Mouse (Mus musculus) limb, embryonic 14.5 days (tissue): ENCODE data around the gene Gramd4. TPM values are rescaled to one million over a fixed set of nuclear protein-coding genes. Genes with fewer than 3 reads are reported as not detected.

Experiments
- ATAC-seq: fragments of 200-750 bp; cut with Nextera tagmentation; 2 replicates; pipeline ENCODE4 v1.8.0; 2017; ENCODE audit warnings: low read depth, moderate number of reproducible peaks, moderate TSS enrichment; ENCODE audit not compliant: low FRiP score
- DNase-seq: peaks from one replicate; pipeline ENCODE4 v3.0.0-alpha.2; 2015; ENCODE audit warnings: low spot score
- H3K27ac ChIP-seq: fragments of 300-500 bp; sonication (generic); replicated peaks from 2 replicates; pipeline ENCODE4 v1.5.1; 2014; ENCODE audit warnings: low read depth, mild to moderate bottlenecking, low read length, moderate library complexity, mixed read lengths
- H3K27me3 ChIP-seq: fragments of 300-500 bp; sonication (generic); 2 replicates; pipeline ENCODE4 v1.6.1; 2014; ENCODE audit warnings: low read length, mixed read lengths; ENCODE audit not compliant: control insufficient read depth, insufficient read depth
- H3K36me3 ChIP-seq: fragments of 300-500 bp; sonication (generic); 2 replicates; pipeline ENCODE4 v1.6.1; 2014; ENCODE audit warnings: mild to moderate bottlenecking, low read length, moderate library complexity, mixed read lengths; ENCODE audit not compliant: control insufficient read depth, insufficient read depth
- H3K4me1 ChIP-seq: fragments of 300-500 bp; sonication (generic); 2 replicates; pipeline ENCODE4 v1.6.1; 2014; ENCODE audit warnings: antibody characterized with exemption, low read length, mixed read lengths; ENCODE audit not compliant: control insufficient read depth, insufficient read depth
- H3K4me2 ChIP-seq: fragments of 300-500 bp; sonication (generic); replicated peaks from 2 replicates; pipeline ENCODE4 v1.6.1; 2014; ENCODE audit warnings: low read depth, mild to moderate bottlenecking, low read length, moderate library complexity; ENCODE audit not compliant: severe bottlenecking
- H3K4me3 ChIP-seq: fragments of 300-500 bp; sonication (generic); replicated peaks from 2 replicates; pipeline ENCODE4 v1.5.1; 2014; ENCODE audit warnings: low read length
- H3K9ac ChIP-seq: fragments of 300-500 bp; sonication (generic); 2 replicates; pipeline ENCODE4 v1.6.1; 2014; ENCODE audit warnings: mild to moderate bottlenecking, low read depth, low read length, moderate library complexity; ENCODE audit not compliant: severe bottlenecking
- H3K9me3 ChIP-seq: fragments of 300-500 bp; sonication (generic); 2 replicates; pipeline ENCODE4 v1.6.1; 2016; ENCODE audit warnings: low read length; ENCODE audit not compliant: control insufficient read depth
- POLR2A ChIP-seq: fragments of 200-500 bp; IDR thresholded peaks from 2 replicates; pipeline ENCODE4 v1.8.0; 2012; ENCODE audit warnings: inconsistent platforms, mild to moderate bottlenecking, moderate library complexity, borderline replicate concordance; ENCODE audit not compliant: insufficient read depth, insufficient read length; ENCODE audit errors: extremely low read depth
- WGBS: fragments of 180-500 bp; shearing (Covaris S2); extraction: QIAGEN DNeasy Blood & Tissue Kit; methylation state at CpG from one replicate; pipeline ENCODE4 v1.1.7; 2014; 5-methylcytosine and 5-hydroxymethylcytosine counted together
- polyA plus RNA-seq, 2 experiments: library from polyadenylated mRNA; depleted of rRNA in 1 of 2; stranded (reverse) in 1 of 2; unstranded in 1 of 2; fragments of >200 nt; fragmentation: Nextera tagmentation in 1 of 2; extraction: Ambion mirVana in 1 of 2; gene quantifications; 2 replicates each; pipeline versions ENCODE4 v1.2.1 to v1.2.3; 2012 to 2014

Gramd4 gene
- polyA plus RNA-seq, 2 experiments = 12.3 to 23.5 TPM

GRCm38 (mm10) chr15:86184071-86184470, 126.6 kb downstream of the Gramd4 start:
- Histone ChIP-seq H3K27me3 (no peaks in the 10 kb centered on the region), H3K9ac (0 out of 2 replicates have a peak overlapping the region, but pooled peaks have one; percentile 94), H3K4me1 (peaks cover 17% of the 10 kb centered on the region), H3K4me3 (peak overlapping the region; percentile 92), H3K27ac (no peak overlapping the region), H3K36me3 (no peaks in the 10 kb centered on the region), H3K4me2 (peak overlapping the region; percentile 85), H3K9me3 (no peaks in the 10 kb centered on the region)
- DNase-seq (no peak), ATAC-seq (no peak)
- 73% methylated on average over 5 of the region's 5 CpGs for WGBS
- TF ChIP-seq POLR2A = no peak

- peak overlapping the region; percentile 81 for H3K27ac ChIP-seq
- peak overlapping the region; percentile 85 for H3K4me2 ChIP-seq
- WGBS = under 1% methylated on average over 52 of the region's 70 CpGs
- no peaks in the 10 kb centered on the region for H3K9me3 ChIP-seq
- no peaks in the 10 kb centered on the region for H3K36me3 ChIP-seq
- ATAC-seq (peak; percentile 54; the same call in 1 of the 2 replicates), DNase-seq (no peak)
- H3K4me3 ChIP-seq = peak overlapping the region; percentile 92
- peaks cover 17% of the 10 kb centered on the region for H3K4me1 ChIP-seq
- H3K27me3 ChIP-seq = no peaks in the 10 kb centered on the region
- TF ChIP-seq POLR2A = no peak
- H3K9ac ChIP-seq = peak overlapping the region; percentile 94
Measured at GRCm38 (mm10) chr15:86184851-86185688, 127.6 kb downstream of the Gramd4 start.

- H3K9me3 ChIP-seq = no peaks in the 10 kb centered on the region
- H3K27ac ChIP-seq = peak within 1 kb of the TSS; percentile 81
- H3K4me2 ChIP-seq = peak within 1 kb of the TSS; percentile 85
- peak within 1 kb of the TSS; percentile 94 for H3K9ac ChIP-seq
- no peak for TF ChIP-seq POLR2A
- H3K27me3 ChIP-seq = no peaks in the 10 kb centered on the region
- peak within 1 kb of the TSS; percentile 92 for H3K4me3 ChIP-seq
- peaks cover 17% of the 10 kb centered on the region for H3K4me1 ChIP-seq
- WGBS = 4% methylated on average over 32 of the region's 43 CpGs
- ATAC-seq (peak; percentile 54), DNase-seq (no peak)
- no peaks in the 10 kb centered on the region for H3K36me3 ChIP-seq
Measured at GRCm38 (mm10) chr15:86185689-86186569, 128.4 kb downstream of the Gramd4 start, which contains the start of gene Cerk. TSS of gene Cerk (minus strand) at chr15:86186141.

- no peak overlapping the region for H3K27ac ChIP-seq
- no peaks in the 10 kb centered on the region for H3K9me3 ChIP-seq
- H3K4me2 ChIP-seq = no peak overlapping the region
- H3K4me1 ChIP-seq = peaks cover 17% of the 10 kb centered on the region
- WGBS = 46% methylated on average over 3 of the region's 3 CpGs
- H3K9ac ChIP-seq = no peak overlapping the region; the same call in 1 of the 2 replicates
- no peak overlapping the region for H3K4me3 ChIP-seq
- no peak for ATAC-seq
- H3K27me3 ChIP-seq = no peaks in the 10 kb centered on the region
- DNase-seq = no peak
- H3K36me3 ChIP-seq = no peaks in the 10 kb centered on the region
- no peak for TF ChIP-seq POLR2A
Measured at GRCm38 (mm10) chr15:86186686-86187085, 129.2 kb downstream of the Gramd4 start.

Other genes starting within 250 kb of the Gramd4 start
- gene Cdpf1, start 246.0 kb upstream of the Gramd4 start, polyA plus RNA-seq (2012; rRNA removed) = 25.0 and 36.2 TPM in 2 replicates
- 28.4 and 32.5 TPM in 2 replicates for gene Cdpf1, start 246.0 kb upstream of the Gramd4 start, polyA plus RNA-seq (2014; fragmentation: Nextera tagmentation; extraction: Ambion mirVana)
- 0.38 and 0.42 TPM in 2 replicates for gene Pkdrej, start 236.0 kb upstream of the Gramd4 start, polyA plus RNA-seq (2012; rRNA removed)
- 0.25 and 0.36 TPM in 2 replicates for gene Pkdrej, start 236.0 kb upstream of the Gramd4 start, polyA plus RNA-seq (2014; fragmentation: Nextera tagmentation; extraction: Ambion mirVana)
- 5.0 and 5.9 TPM in 2 replicates for gene Ttc38, start 225.4 kb upstream of the Gramd4 start, polyA plus RNA-seq (2012; rRNA removed)
- 6.9 and 7.6 TPM in 2 replicates for gene Ttc38, start 225.4 kb upstream of the Gramd4 start, polyA plus RNA-seq (2014; fragmentation: Nextera tagmentation; extraction: Ambion mirVana)
- 27.2 and 29.6 TPM in 2 replicates for gene Gtse1, start 197.9 kb upstream of the Gramd4 start, polyA plus RNA-seq (2012; rRNA removed)
- 16.7 and 20.9 TPM in 2 replicates for gene Gtse1, start 197.9 kb upstream of the Gramd4 start, polyA plus RNA-seq (2014; fragmentation: Nextera tagmentation; extraction: Ambion mirVana)
- gene Trmu, start 178.4 kb upstream of the Gramd4 start, polyA plus RNA-seq (2012; rRNA removed) = 65.3 and 68.8 TPM in 2 replicates
- gene Trmu, start 178.4 kb upstream of the Gramd4 start, polyA plus RNA-seq (2014; fragmentation: Nextera tagmentation; extraction: Ambion mirVana) = 36.1 and 37.6 TPM in 2 replicates
- 11.8 and 13.1 TPM in 2 replicates for gene Celsr1, start 23.9 kb upstream of the Gramd4 start, polyA plus RNA-seq (2012; rRNA removed)
- 6.5 TPM in 2 replicates for gene Celsr1, start 23.9 kb upstream of the Gramd4 start, polyA plus RNA-seq (2014; fragmentation: Nextera tagmentation; extraction: Ambion mirVana)
- gene Cerk, start 128.4 kb downstream of the Gramd4 start, polyA plus RNA-seq (2012; rRNA removed) = 20.4 and 23.3 TPM in 2 replicates
- gene Cerk, start 128.4 kb downstream of the Gramd4 start, polyA plus RNA-seq (2014; fragmentation: Nextera tagmentation; extraction: Ambion mirVana) = 18.0 and 19.7 TPM in 2 replicates
- 15.5 and 21.3 TPM in 2 replicates for gene Tbc1d22a, start 156.8 kb downstream of the Gramd4 start, polyA plus RNA-seq (2012; rRNA removed)
- 8.7 and 10.3 TPM in 2 replicates for gene Tbc1d22a, start 156.8 kb downstream of the Gramd4 start, polyA plus RNA-seq (2014; fragmentation: Nextera tagmentation; extraction: Ambion mirVana)